Mouse (Mus musculus) ES-Bruce4 (cell line): ENCODE data around the gene Nmnat2. TPM values are rescaled to one million over a fixed set of nuclear protein-coding genes. Genes with fewer than 3 reads are reported as not detected.

Experiments
- H3K27ac ChIP-seq: 2 replicates; pipeline ENCODE4 v1.5.1; 2012; ENCODE audit warnings: low read length, inconsistent platforms; ENCODE audit not compliant: insufficient read depth
- H3K27me3 ChIP-seq: 2 replicates; pipeline ENCODE4 v1.6.1; 2012; ENCODE audit warnings: mild to moderate bottlenecking, low read length, inconsistent platforms; ENCODE audit not compliant: control insufficient read depth, poor library complexity, insufficient read depth, severe bottlenecking
- H3K36me3 ChIP-seq: 2 replicates; pipeline ENCODE4 v1.6.1; 2012; ENCODE audit warnings: inconsistent platforms, mild to moderate bottlenecking, low read length, moderate library complexity; ENCODE audit not compliant: control insufficient read depth, poor library complexity, insufficient read depth, severe bottlenecking
- H3K4me1 ChIP-seq: one replicate; pipeline ENCODE4 v1.8.1; 2011; ENCODE audit warnings: low read length; ENCODE audit not compliant: control insufficient read depth, insufficient read depth
- H3K4me3 ChIP-seq: 2 replicates; pipeline ENCODE4 v1.5.1; 2011; ENCODE audit warnings: low read depth, mild to moderate bottlenecking, low read length
- H3K9ac ChIP-seq: 2 replicates; pipeline ENCODE4 v1.6.1; 2012; ENCODE audit warnings: low read depth, mild to moderate bottlenecking, inconsistent platforms; ENCODE audit not compliant: poor library complexity, severe bottlenecking
- H3K9me3 ChIP-seq: replicated peaks from 2 replicates; pipeline ENCODE4 v1.6.1; 2012; ENCODE audit warnings: mild to moderate bottlenecking, low read length, inconsistent platforms; ENCODE audit not compliant: control insufficient read depth, poor library complexity, insufficient read depth, severe bottlenecking
- CTCF ChIP-seq: IDR thresholded peaks from one replicate; pipeline ENCODE4 v1.8.1; 2011; ENCODE audit warnings: low read depth, low read length
- EP300 ChIP-seq: IDR thresholded peaks from 2 replicates; pipeline ENCODE4 v1.6.1; 2011; ENCODE audit warnings: low read depth, low read length; ENCODE audit not compliant: insufficient read depth
- POLR2A ChIP-seq: IDR thresholded peaks from one replicate; pipeline ENCODE4 v1.8.1; 2011; ENCODE audit warnings: low read length; ENCODE audit not compliant: insufficient read depth
- polyA plus RNA-seq: library from polyadenylated mRNA; stranded (reverse); fragments of >200 nt; gene quantifications from 2 replicates; pipeline ENCODE4 v1.2.4, GENCODE M21; 2011; ENCODE audit warnings: low read depth; ENCODE audit not compliant: missing spikeins, insufficient read depth, insufficient read length

The Nmnat2 gene
- polyA plus RNA-seq, 1 experiment: 35.6 TPM

- Histone ChIP-seq H3K27me3 (no peaks in the 10 kb centered on the region), H3K4me3 (no peak overlapping the region), H3K27ac (no peak overlapping the region), H3K9ac (no peak overlapping the region), H3K9me3 (no peaks in the 10 kb centered on the region), H3K4me1 (no peaks in the 10 kb centered on the region), H3K36me3 (no peaks in the 10 kb centered on the region)
- TF ChIP-seq CTCF: no peak
- no peak for TF ChIP-seq EP300
- no peak for TF ChIP-seq POLR2A
Measured at GRCm38 (mm10) chr1:152921786-152922185, 33.0 kb upstream of the Nmnat2 start.

- no peaks in the 10 kb centered on the region; the same call in 1 of the 2 replicates for H3K27me3 ChIP-seq
- no peaks in the 10 kb centered on the region for H3K4me1 ChIP-seq
- H3K36me3 ChIP-seq: no peaks in the 10 kb centered on the region
- no peak overlapping the region for H3K9ac ChIP-seq
- no peak for TF ChIP-seq CTCF
- H3K4me3 ChIP-seq: no peak overlapping the region
- H3K27ac ChIP-seq: no peak overlapping the region
- no peaks in the 10 kb centered on the region for H3K9me3 ChIP-seq
Measured at GRCm38 (mm10) chr1:152933962-152934361, 20.8 kb upstream of the Nmnat2 start.

- no peak overlapping the region for H3K9ac ChIP-seq
- no peaks in the 10 kb centered on the region for H3K4me1 ChIP-seq
- no peak overlapping the region for H3K4me3 ChIP-seq
- no peaks in the 10 kb centered on the region for H3K9me3 ChIP-seq
- no peak overlapping the region for H3K27ac ChIP-seq
- TF ChIP-seq CTCF (no peak), POLR2A (no peak), EP300 (no peak)
- no peaks in the 10 kb centered on the region; the same call in none of the 2 replicates for H3K27me3 ChIP-seq
- H3K36me3 ChIP-seq: no peaks in the 10 kb centered on the region
Measured at GRCm38 (mm10) chr1:152935476-152935875, 19.3 kb upstream of the Nmnat2 start.

GRCm38 (mm10) chr1:152936365-152936764 lies 18.4 kb upstream of the Nmnat2 start:
- no peaks in the 10 kb centered on the region for H3K9me3 ChIP-seq
- no peak overlapping the region for H3K4me3 ChIP-seq
- TF ChIP-seq POLR2A: no peak
- no peak for TF ChIP-seq CTCF
- no peak for TF ChIP-seq EP300
- no peak overlapping the region for H3K27ac ChIP-seq
- no peaks in the 10 kb centered on the region for H3K36me3 ChIP-seq
- no peaks in the 10 kb centered on the region; the same call in none of the 2 replicates for H3K27me3 ChIP-seq
- H3K9ac ChIP-seq: no peak overlapping the region
- H3K4me1 ChIP-seq: no peaks in the 10 kb centered on the region

- no peak for TF ChIP-seq POLR2A
- peak; percentile 92 for TF ChIP-seq EP300
- Histone ChIP-seq H3K36me3 (no peaks in the 10 kb centered on the region), H3K9me3 (peaks cover 5% of the 10 kb centered on the region; the same call in 1 of the 2 replicates), H3K4me1 (peaks cover 2% of the 10 kb centered on the region), H3K9ac (no peak overlapping the region), H3K4me3 (no peak overlapping the region), H3K27me3 (no peaks in the 10 kb centered on the region; the same call in none of the 2 replicates), H3K27ac (peak overlapping the region; percentile 27)
Measured at GRCm38 (mm10) chr1:152942977-152943376, 11.8 kb upstream of the Nmnat2 start.

- no peak overlapping the region for H3K27ac ChIP-seq
- 0 out of 2 replicates have a peak, but pooled peaks cover 3% of the 10 kb centered on the region for H3K27me3 ChIP-seq
- no peak overlapping the region for H3K9ac ChIP-seq
- TF ChIP-seq POLR2A (no peak), CTCF (no peak), EP300 (no peak)
- H3K9me3 ChIP-seq: no peaks in the 10 kb centered on the region
- H3K4me3 ChIP-seq: no peak overlapping the region
- H3K4me1 ChIP-seq: peaks cover 2% of the 10 kb centered on the region
- no peaks in the 10 kb centered on the region for H3K36me3 ChIP-seq
Measured at GRCm38 (mm10) chr1:152954167-152954566, 626 bp upstream of the Nmnat2 start.
